Mouse (Mus musculus) MEL (cell line): ENCODE measurements around the gene Emp2. TPM values are rescaled to one million over a fixed set of nuclear protein-coding genes. Genes with fewer than 3 reads are reported as not detected.

Experiments used
- DNase-seq: peaks from one replicate; pipeline ENCODE4 v3.0.0; 2011; ENCODE audit warnings: low read depth, low spot score
- H3K27ac ChIP-seq: 2 replicates; pipeline ENCODE4 v1.5.1; 2012; ENCODE audit warnings: low read depth, mild to moderate bottlenecking, control low read depth, low read length, moderate library complexity; ENCODE audit not compliant: control insufficient read depth
- H3K27me3 ChIP-seq, 2 experiments: fragments of 150-350 bp in 1 of 2; sonication (generic) in 1 of 2; 2 replicates each; pipeline ENCODE4 v1.6.1; 2012; ENCODE audit warnings: low read length in 2 of 2, mild to moderate bottlenecking in 2 of 2, improper control_type of control experiment in 1 of 2, moderate library complexity in 1 of 2; ENCODE audit not compliant: insufficient read depth in 2 of 2, control insufficient read depth in 1 of 2
- H3K36me3 ChIP-seq, 2 experiments: 2 replicates each; pipeline ENCODE4 v1.6.1; 2012 to 2014; ENCODE audit warnings: low read length in 2 of 2, improper control_type of control experiment in 1 of 2, inconsistent platforms in 1 of 2, mild to moderate bottlenecking in 1 of 2; ENCODE audit not compliant: insufficient read depth in 2 of 2, control insufficient read depth in 1 of 2
- H3K4me1 ChIP-seq, 2 experiments: fragments of 150-350 bp in 1 of 2; sonication (generic) in 1 of 2; 2 replicates each; pipeline ENCODE4 v1.6.1; 2012; ENCODE audit warnings: low read length in 2 of 2, improper control_type of control experiment in 1 of 2, mild to moderate bottlenecking in 1 of 2; ENCODE audit not compliant: insufficient read depth in 2 of 2, control insufficient read depth in 1 of 2
- H3K4me3 ChIP-seq, 2 experiments: fragments of 150-350 bp in 1 of 2; sonication (generic) in 1 of 2; 2 replicates each; pipeline ENCODE4 v1.5.1; 2012; ENCODE audit warnings: low read depth in 2 of 2, low read length in 2 of 2, mild to moderate bottlenecking in 2 of 2, moderate library complexity in 2 of 2, control low read depth in 1 of 2, improper control_type of control experiment in 1 of 2; ENCODE audit not compliant: control insufficient read depth in 1 of 2, insufficient read depth in 1 of 2
- H3K79me2 ChIP-seq: 2 replicates; pipeline ENCODE4 v1.6.1; 2012; ENCODE audit warnings: mild to moderate bottlenecking, low read length, moderate library complexity; ENCODE audit not compliant: control insufficient read depth, poor library complexity, insufficient read depth
- H3K9ac ChIP-seq: 2 replicates; pipeline ENCODE4 v1.6.1; 2012; ENCODE audit warnings: low read depth, mild to moderate bottlenecking, control low read depth, low read length, moderate library complexity; ENCODE audit not compliant: control insufficient read depth, poor library complexity, severe bottlenecking
- H3K9me3 ChIP-seq: fragments of 150-350 bp; sonication (generic); replicated peaks from 2 replicates; pipeline ENCODE4 v1.6.1; 2012; ENCODE audit warnings: mild to moderate bottlenecking, low read length, improper control_type of control experiment, moderate library complexity; ENCODE audit not compliant: insufficient read depth
- BHLHE40 ChIP-seq: IDR thresholded peaks from 2 replicates; pipeline ENCODE4 v1.6.1; 2012; ENCODE audit warnings: low read depth, mild to moderate bottlenecking, inconsistent platforms, low read length, improper control_type of control experiment, borderline replicate concordance
- CHD2 ChIP-seq: IDR thresholded peaks from 2 replicates; pipeline ENCODE4 v1.6.1; 2011; ENCODE audit warnings: low read length, improper control_type of control experiment
- E2F4 ChIP-seq: IDR thresholded peaks from 2 replicates; pipeline ENCODE4 v1.6.1; 2011; ENCODE audit warnings: low read depth, low read length, improper control_type of control experiment, borderline replicate concordance
- EP300 ChIP-seq, 2 experiments: IDR thresholded peaks; 2 replicates each; pipeline ENCODE4 v1.6.1; 2011; ENCODE audit warnings: improper control_type of control experiment in 2 of 2, low read length in 2 of 2, low read depth in 1 of 2, mild to moderate bottlenecking in 1 of 2
- ETS1 ChIP-seq: IDR thresholded peaks from 2 replicates; pipeline ENCODE4 v1.6.1; 2012; ENCODE audit warnings: low read depth, mild to moderate bottlenecking, inconsistent platforms, low read length, improper control_type of control experiment, moderate library complexity
- GATA1 ChIP-seq: IDR thresholded peaks from 2 replicates; pipeline ENCODE4 v1.6.1; 2011; ENCODE audit warnings: low read depth, low read length, improper control_type of control experiment
- MEF2A ChIP-seq: IDR thresholded peaks from 2 replicates; pipeline ENCODE4 v1.6.1; 2014; ENCODE audit warnings: low read depth, mild to moderate bottlenecking, inconsistent platforms, low read length, improper control_type of control experiment; ENCODE audit not compliant: poor library complexity, insufficient replicate concordance, severe bottlenecking; ENCODE audit errors: extremely low read depth
- NELFE ChIP-seq: IDR thresholded peaks from 2 replicates; pipeline ENCODE4 v1.6.1; 2011; ENCODE audit warnings: low read depth, low read length, improper control_type of control experiment
- POLR2A ChIP-seq, 2 experiments: IDR thresholded peaks; 2 replicates each; pipeline ENCODE4 v1.6.1; 2011 to 2012; ENCODE audit warnings: low read length in 2 of 2, mild to moderate bottlenecking in 2 of 2, control low read depth in 1 of 2, improper control_type of control experiment in 1 of 2, low read depth in 1 of 2, moderate library complexity in 1 of 2; ENCODE audit not compliant: control insufficient read depth in 1 of 2, insufficient read depth in 1 of 2, poor library complexity in 1 of 2
- POLR2AphosphoS2 ChIP-seq: IDR thresholded peaks from 2 replicates; pipeline ENCODE4 v1.6.1; 2011; ENCODE audit warnings: low read length, improper control_type of control experiment
- POLR2AphosphoS5 ChIP-seq: IDR thresholded peaks from 2 replicates; pipeline ENCODE4 v1.6.1; 2012; ENCODE audit warnings: low read depth, borderline replicate concordance, mild to moderate bottlenecking, inconsistent platforms, low read length, moderate library complexity, mixed read lengths
- RAD21 ChIP-seq: IDR thresholded peaks from 2 replicates; pipeline ENCODE4 v1.6.1; 2011; ENCODE audit warnings: mild to moderate bottlenecking, low read depth, low read length, improper control_type of control experiment
- RCOR1 ChIP-seq: IDR thresholded peaks from 2 replicates; pipeline ENCODE4 v1.6.1; 2012; ENCODE audit warnings: low read depth, mild to moderate bottlenecking, inconsistent platforms, low read length, improper control_type of control experiment
- SIN3A ChIP-seq: IDR thresholded peaks from 2 replicates; pipeline ENCODE4 v1.6.1; 2012; ENCODE audit warnings: low read length, improper control_type of control experiment, inconsistent platforms
- SMC3 ChIP-seq: IDR thresholded peaks from 2 replicates; pipeline ENCODE4 v1.6.1; 2011; ENCODE audit warnings: low read depth, low read length, improper control_type of control experiment
- TAL1 ChIP-seq: IDR thresholded peaks from 2 replicates; pipeline ENCODE4 v1.6.1; 2012; ENCODE audit warnings: mild to moderate bottlenecking, inconsistent platforms, low read length, moderate library complexity, mixed read lengths
- TBP ChIP-seq: IDR thresholded peaks from 2 replicates; pipeline ENCODE4 v1.8.0; 2011; ENCODE audit warnings: low read depth, low read length, improper control_type of control experiment
- TCF12 ChIP-seq: IDR thresholded peaks from 2 replicates; pipeline ENCODE4 v1.6.1; 2014; ENCODE audit warnings: low read depth, mild to moderate bottlenecking, inconsistent platforms, low read length, improper control_type of control experiment, moderate library complexity
- USF1 ChIP-seq: IDR thresholded peaks from 2 replicates; pipeline ENCODE4 v1.6.1; 2014; ENCODE audit warnings: low read depth, mild to moderate bottlenecking, inconsistent platforms, low read length, improper control_type of control experiment, moderate library complexity
- ZC3H11A ChIP-seq: IDR thresholded peaks from 2 replicates; pipeline ENCODE4 v1.6.1; 2012; ENCODE audit warnings: low read depth, mild to moderate bottlenecking, inconsistent platforms, low read length, improper control_type of control experiment
- ZKSCAN1 ChIP-seq: IDR thresholded peaks from 2 replicates; pipeline ENCODE4 v1.6.1; 2012; ENCODE audit warnings: low read depth, mild to moderate bottlenecking, inconsistent platforms, low read length, improper control_type of control experiment, moderate library complexity
- polyA plus RNA-seq, 2 experiments: library from polyadenylated mRNA; stranded (reverse) in 1 of 2; unstranded in 1 of 2; fragments of >175 nt in 1 of 2; fragments of >200 nt in 1 of 2; gene quantifications; 2 replicates each; pipeline versions ENCODE4 v1.2.1 to v1.2.4; 2012; ENCODE audit warnings: low replicate concordance in 2 of 2, low read depth in 1 of 2; ENCODE audit not compliant: insufficient read length in 2 of 2, insufficient read depth in 1 of 2, missing spikeins in 1 of 2
- total RNA-seq: library from RNA; depleted of rRNA; stranded (reverse); fragments of 300-350 nt; gene quantifications from 2 replicates; pipeline ENCODE4 v1.2.3, GENCODE M21; 2012

Emp2 gene
- total and polyA plus RNA-seq, 3 experiments = not detected

DNA sequence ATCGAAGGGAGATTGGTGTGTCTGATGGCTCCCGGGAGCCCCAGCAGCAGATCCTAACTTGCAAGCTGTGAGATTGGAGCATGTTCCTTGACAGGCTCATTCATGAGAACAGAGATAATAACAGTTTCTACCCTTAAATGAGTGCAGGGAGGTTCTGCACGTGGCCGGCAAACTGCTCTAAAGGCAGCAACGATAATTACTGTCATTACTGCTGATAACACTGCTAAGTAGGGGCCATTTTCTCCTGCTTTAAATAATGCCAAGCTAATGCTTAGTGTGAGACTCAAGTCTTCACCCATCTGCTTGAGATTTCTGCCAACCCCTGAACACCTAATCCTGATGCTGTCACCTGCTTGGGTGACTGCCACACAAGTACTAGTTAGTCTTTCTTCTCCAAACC lies 6.4 kb downstream of the Emp2 start (continued):
- no peak for TF ChIP-seq GATA1

DNA sequence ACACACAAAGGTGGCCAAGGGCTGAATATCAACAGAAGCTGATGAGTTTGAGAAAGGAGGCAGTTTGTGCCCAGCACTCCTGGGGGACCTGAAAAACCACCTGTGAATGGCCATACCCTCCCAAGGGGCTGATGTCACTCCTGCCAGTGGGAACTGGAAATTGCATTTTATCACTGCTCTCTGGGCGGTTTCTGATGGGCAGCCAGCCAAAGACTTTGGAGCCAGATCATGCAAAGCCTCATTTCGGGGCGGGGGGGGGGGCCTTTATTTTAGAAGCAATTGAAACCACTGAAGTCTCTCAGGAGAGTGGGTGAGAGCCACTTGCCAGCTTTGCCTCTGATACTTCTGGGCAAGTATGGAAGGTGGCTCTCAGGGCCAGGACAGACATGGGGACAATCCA lies 7.7 kb downstream of the Emp2 start:
- peak; percentile 23 for DNase-seq
- TF ChIP-seq POLR2A (IDR thresholded peaks at IDR 0.05; ENCODE audit: control insufficient read depth in 1 of 2, insufficient read depth in 1 of 2, low read depth in 1 of 2, low read length in 2 of 2, poor library complexity in 1 of 2) (no peak), EP300 (IDR thresholded peaks at IDR 0.05; ENCODE audit: low read depth in 1 of 2, low read length in 2 of 2) (0 out of 4 replicates have a peak, but pooled peaks of 1 of the 2 experiments have one; percentile 16), ETS1 (peak; percentile 56; the same call in 1 of the 2 replicates), TAL1 (no peak)
- H3K4me3 ChIP-seq = no peak overlapping the region; a peak in 1 of 4 replicates

DNA sequence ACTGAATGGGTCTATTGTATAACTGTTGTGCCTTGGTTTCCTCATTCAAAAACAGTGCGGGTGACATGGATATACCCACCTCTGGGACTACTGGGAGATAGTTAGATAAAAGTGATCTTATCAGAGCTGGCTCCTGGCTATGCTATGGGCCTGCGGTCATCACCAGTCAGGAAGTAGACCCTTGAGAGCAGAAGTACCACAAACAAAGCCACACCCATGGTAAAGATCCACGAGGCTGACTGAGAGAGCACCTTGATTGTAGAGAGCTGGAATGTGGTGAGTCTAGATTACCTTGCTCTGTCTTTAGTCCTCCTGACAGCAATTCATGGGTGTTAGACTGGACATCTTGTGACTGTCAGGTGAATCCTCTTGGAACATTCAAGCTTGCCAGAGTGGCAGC lies 12.4 kb downstream of the Emp2 start:
- Histone ChIP-seq H3K4me3 (no peak overlapping the region), H3K36me3 (peaks cover 0 to 2% of the 10 kb centered on the region in 2 experiments; a peak in 2 of 4 replicates), H3K27ac (no peak overlapping the region), H3K4me1 (peaks cover 0 to 4% of the 10 kb centered on the region in 2 experiments; a peak in 2 of 4 replicates), H3K9ac (no peak overlapping the region), H3K79me2 (no peaks in the 10 kb centered on the region), H3K9me3 (no peaks in the 10 kb centered on the region), H3K27me3 (no peaks in the 10 kb centered on the region)
- no peak for DNase-seq
- no peak for TF ChIP-seq POLR2AphosphoS2
- TF ChIP-seq TBP = no peak
- no peak for TF ChIP-seq MEF2A
- no peak for TF ChIP-seq TAL1
- no peak for TF ChIP-seq BHLHE40
- TF ChIP-seq NELFE = no peak
- TF ChIP-seq ZC3H11A = no peak
- no peak for TF ChIP-seq SMC3
- no peak for TF ChIP-seq GATA1
- no peak for TF ChIP-seq TCF12
- no peak for TF ChIP-seq POLR2AphosphoS5
- TF ChIP-seq RAD21 = no peak
- TF ChIP-seq POLR2A (IDR thresholded peaks at IDR 0.05; ENCODE audit: control insufficient read depth in 1 of 2, insufficient read depth in 1 of 2, low read depth in 1 of 2, low read length in 2 of 2, poor library complexity in 1 of 2) = no peak
- TF ChIP-seq USF1 = no peak
- no peak for TF ChIP-seq CHD2
- no peak for TF ChIP-seq E2F4
- TF ChIP-seq SIN3A = no peak
- no peak for TF ChIP-seq RCOR1
- TF ChIP-seq ZKSCAN1 = no peak

More for the DNA sequence above, 7.7 kb downstream of the Emp2 start:
- peaks cover 0 to 3% of the 10 kb centered on the region in 2 experiments; a peak in 2 of 4 replicates for H3K36me3 ChIP-seq
- no peak overlapping the region for H3K9ac ChIP-seq
- no peaks in the 10 kb centered on the region for H3K79me2 ChIP-seq
- peaks cover 3 to 17% of the 10 kb centered on the region in 2 experiments; a peak in 3 of 4 replicates for H3K4me1 ChIP-seq
- H3K9me3 ChIP-seq = no peaks in the 10 kb centered on the region
- no peaks in the 10 kb centered on the region for H3K27me3 ChIP-seq
- no peak overlapping the region for H3K27ac ChIP-seq
